Mouse (Mus musculus) lung, embryonic 14.5 days (tissue): ENCODE measurements around the gene Hbb-bs. TPM values are rescaled to one million over a fixed set of nuclear protein-coding genes. Genes with fewer than 3 reads are reported as not detected.
"Not testable (repeated sequence)": the region's sequence is repeated elsewhere in the genome, so short reads cannot be mapped to it uniquely, and the experiment has no call there.

Source experiments
- ATAC-seq: fragments of 200-750 bp; cut with Nextera tagmentation; 2 replicates; pipeline ENCODE4 v1.8.0; 2017; ENCODE audit warnings: mild to moderate bottlenecking, moderate TSS enrichment, moderate library complexity; ENCODE audit not compliant: insufficient read depth
- DNase-seq: peaks from one replicate; pipeline ENCODE4 v3.0.0-alpha.2; 2015
- H3K27ac ChIP-seq: fragments of 300-500 bp; sonication (generic); 2 replicates; pipeline ENCODE4 v1.5.1; 2014; ENCODE audit warnings: low read depth, mild to moderate bottlenecking, moderate library complexity
- H3K27me3 ChIP-seq: fragments of 300-500 bp; sonication (generic); 2 replicates; pipeline ENCODE4 v1.6.1; 2014; ENCODE audit warnings: low read length, control low read depth; ENCODE audit not compliant: insufficient read depth
- H3K36me3 ChIP-seq: fragments of 300-500 bp; sonication (generic); 2 replicates; pipeline ENCODE4 v1.6.1; 2014; ENCODE audit warnings: control low read depth; ENCODE audit not compliant: insufficient read depth
- H3K4me1 ChIP-seq: fragments of 300-500 bp; sonication (generic); 2 replicates; pipeline ENCODE4 v1.6.1; 2014; ENCODE audit warnings: antibody characterized with exemption, control low read depth; ENCODE audit not compliant: insufficient read depth
- H3K4me2 ChIP-seq: fragments of 300-500 bp; sonication (generic); 2 replicates; pipeline ENCODE4 v1.6.1; 2014; ENCODE audit warnings: mild to moderate bottlenecking
- H3K4me3 ChIP-seq: fragments of 300-500 bp; sonication (generic); 2 replicates; pipeline ENCODE4 v1.5.1; 2014; ENCODE audit warnings: low read depth, low read length
- H3K9ac ChIP-seq: fragments of 300-500 bp; sonication (generic); 2 replicates; pipeline ENCODE4 v1.6.1; 2014
- H3K9me3 ChIP-seq: fragments of 300-500 bp; sonication (generic); 2 replicates; pipeline ENCODE4 v1.6.1; 2016; ENCODE audit warnings: low read depth, low read length, control low read depth
- CTCF ChIP-seq: IDR thresholded peaks from 2 replicates; pipeline ENCODE4 v1.5.1; 2016; ENCODE audit warnings: antibody characterized with exemption, low read depth
- WGBS: fragments of 180-500 bp; shearing (Covaris S2); extraction: QIAGEN DNeasy Blood & Tissue Kit; methylation state at CpG from one replicate; pipeline ENCODE4 v1.1.7; 2014; 5-methylcytosine and 5-hydroxymethylcytosine counted together
- polyA plus RNA-seq: library from polyadenylated mRNA; unstranded; fragments of >200 nt; fragmentation: Nextera tagmentation; extraction: Ambion mirVana; gene quantifications from 2 replicates; pipeline ENCODE4 v1.2.1, GENCODE M21; 2014

Gene Hbb-bs
- polyA plus RNA-seq, 1 experiment from 2014 or later, result 7,232 TPM

DNA sequence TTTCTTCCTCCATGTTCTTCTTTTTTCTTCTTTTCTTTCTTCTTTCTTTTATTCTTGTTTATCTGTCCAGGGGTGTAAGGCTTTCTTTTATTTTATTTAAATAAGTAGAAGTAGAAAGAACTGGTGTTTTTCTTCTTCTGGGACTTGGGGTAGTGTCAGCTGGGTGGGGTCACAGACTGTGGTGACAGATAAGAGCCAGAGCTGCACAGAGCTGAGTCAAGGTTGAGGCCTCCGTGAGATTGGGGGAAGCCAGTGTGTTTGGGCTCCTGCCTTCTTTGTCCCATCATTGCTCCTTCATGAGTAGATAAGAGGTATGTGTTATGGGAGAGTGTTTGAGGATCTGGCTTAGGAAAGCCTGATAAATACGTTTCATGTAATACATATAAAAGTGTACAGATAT is 31.2 kb upstream of the Hbb-bs start:
- no peak overlapping the region for H3K27ac ChIP-seq
- no peak overlapping the region for H3K4me2 ChIP-seq
- no peaks in the 10 kb centered on the region for H3K36me3 ChIP-seq
- no peaks in the 10 kb centered on the region for H3K27me3 ChIP-seq
- no peaks in the 10 kb centered on the region for H3K4me1 ChIP-seq
- no peak for TF ChIP-seq CTCF
- no peaks in the 10 kb centered on the region for H3K9me3 ChIP-seq
- no peak overlapping the region for H3K4me3 ChIP-seq
- no peak overlapping the region for H3K9ac ChIP-seq
- ATAC-seq (peak; percentile 66; the same call in 1 of the 2 replicates), DNase-seq (no peak)
- WGBS, result 41% methylated on average over 2 of the region's 2 CpGs

DNA sequence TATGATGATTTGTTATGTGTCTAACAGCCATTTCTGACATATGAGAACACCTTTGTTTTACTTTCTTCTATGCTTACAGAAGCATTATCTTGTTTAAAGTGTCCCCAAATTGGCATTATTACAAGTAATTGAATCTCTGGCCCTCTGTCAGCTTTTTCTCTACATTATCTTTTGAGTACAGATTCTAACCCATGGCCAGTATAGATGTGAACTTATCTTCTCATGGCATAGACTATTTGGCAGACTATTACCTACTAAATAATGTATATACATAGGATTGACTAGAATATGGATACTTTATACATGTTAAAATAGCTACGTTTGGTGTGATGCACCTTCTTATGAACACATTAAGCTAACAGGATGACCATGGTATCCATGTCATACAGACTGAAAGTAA is 26.8 kb upstream of the Hbb-bs start:
- no peak for TF ChIP-seq CTCF
- no peak overlapping the region for H3K27ac ChIP-seq
- no peak overlapping the region for H3K9ac ChIP-seq
- DNase-seq (no peak), ATAC-seq (no peak)
- H3K4me1 ChIP-seq, result no peaks in the 10 kb centered on the region
- H3K36me3 ChIP-seq, result no peaks in the 10 kb centered on the region
- H3K27me3 ChIP-seq, result no peaks in the 10 kb centered on the region
- no peak overlapping the region for H3K4me3 ChIP-seq
- no peaks in the 10 kb centered on the region for H3K9me3 ChIP-seq
- 47% methylated on average over 1 of the region's 1 CpGs for WGBS
- no peak overlapping the region for H3K4me2 ChIP-seq

DNA sequence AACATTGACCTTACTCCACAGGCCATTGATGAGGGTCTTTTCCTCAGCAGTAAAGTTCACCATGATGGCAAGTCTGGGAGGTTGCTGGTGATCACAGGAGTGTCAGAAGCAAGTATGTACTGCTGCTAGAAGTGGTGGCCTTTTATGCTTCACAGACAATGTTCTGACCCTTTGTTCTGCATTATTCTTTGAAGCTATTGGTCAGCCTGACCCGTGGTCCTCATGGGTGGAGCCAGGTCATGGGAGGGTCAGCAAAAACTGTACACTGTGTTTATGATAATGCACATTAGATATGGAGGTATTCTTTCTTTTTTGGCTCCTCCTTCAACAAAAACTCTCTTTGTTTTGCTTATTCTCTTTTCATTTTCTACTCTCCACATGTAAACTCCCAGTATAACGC is 25.2 kb upstream of the Hbb-bs start, which contains the start of gene Hbb-y:
Gene Hbb-y (minus strand): TSS at position 127 of the 400 bp plus-strand sequence.
- Histone ChIP-seq H3K36me3 (no peaks in the 10 kb centered on the region), H3K27me3 (no peaks in the 10 kb centered on the region), H3K4me1 (no peaks in the 10 kb centered on the region), H3K9ac (no peak within 1 kb of the TSS), H3K9me3 (no peaks in the 10 kb centered on the region), H3K27ac (no peak within 1 kb of the TSS), H3K4me2 (no peak within 1 kb of the TSS), H3K4me3 (no peak within 1 kb of the TSS)
- DNase-seq (no peak), ATAC-seq (no peak)
- WGBS, result 62% methylated on average over 2 of the region's 2 CpGs
- TF ChIP-seq CTCF, result no peak

DNA sequence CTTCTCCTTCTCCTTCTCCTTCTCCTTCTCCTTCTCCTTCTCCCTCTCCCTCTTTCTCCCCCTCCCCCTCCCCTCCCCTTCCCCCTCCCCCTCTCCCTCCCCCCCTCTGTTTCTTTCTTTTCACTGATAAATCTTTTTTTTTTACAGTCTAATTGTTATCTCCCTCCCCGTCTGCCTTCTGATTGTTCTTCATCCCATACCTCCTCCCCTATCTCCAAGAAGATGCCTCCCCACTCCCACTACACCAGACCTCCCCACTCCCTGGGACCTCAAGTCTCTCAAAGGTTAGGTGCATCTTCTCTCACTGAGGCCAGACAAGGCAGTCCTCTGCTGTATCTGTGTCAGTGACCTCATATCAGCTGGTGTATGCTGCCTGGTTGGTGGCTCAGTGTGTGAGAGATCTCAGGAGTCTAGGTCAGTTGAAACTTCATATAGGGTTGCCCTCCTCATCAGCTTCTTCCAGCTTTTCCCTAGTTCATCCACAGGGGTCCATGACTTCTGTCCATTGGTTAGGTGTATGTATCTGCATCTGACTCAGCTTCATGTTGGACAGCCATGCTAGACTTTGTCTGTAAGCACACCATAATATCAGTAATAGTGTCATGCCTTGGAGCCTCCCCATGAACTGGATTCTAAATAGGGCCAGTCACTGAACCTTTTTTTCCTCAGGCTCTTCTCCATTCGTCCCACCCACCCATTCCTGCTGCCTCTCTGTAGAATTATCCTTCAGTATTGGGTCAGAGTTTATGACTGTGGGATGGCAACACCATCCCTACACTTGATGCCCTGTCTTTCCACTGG is 16.8 kb upstream of the Hbb-bs start:
- no peak overlapping the region for H3K4me2 ChIP-seq
- 42% methylated on average over 2 of the region's 2 CpGs for WGBS
- no peak overlapping the region for H3K9ac ChIP-seq

DNA sequence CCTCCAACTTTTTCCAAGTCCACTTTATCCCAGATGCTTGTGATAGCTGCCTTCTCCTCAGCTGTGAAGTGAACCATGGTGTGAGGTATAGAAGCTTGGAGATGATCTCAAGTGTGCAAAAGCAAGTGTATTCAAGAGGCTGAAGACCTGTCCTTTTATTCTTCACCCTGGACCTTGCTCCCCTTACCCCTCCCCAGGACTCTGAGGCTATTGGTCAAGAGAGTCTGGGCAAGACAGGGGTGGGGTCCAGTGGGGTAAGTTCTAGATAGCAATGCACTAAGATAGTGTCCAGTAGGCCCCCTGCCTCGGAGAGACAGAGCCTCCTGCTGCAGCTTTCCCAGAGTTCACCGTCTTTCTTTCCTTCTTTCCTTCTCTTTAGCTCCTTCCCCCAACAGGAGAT is 15.1 kb upstream of the Hbb-bs start, which contains the start of gene Hbb-bh1:
Gene Hbb-bh1 (minus strand): TSS at position 131 of the 400 bp plus-strand sequence.
- no peak within 1 kb of the TSS for H3K4me3 ChIP-seq
- H3K9ac ChIP-seq, result no peak within 1 kb of the TSS
- H3K27ac ChIP-seq, result no peak within 1 kb of the TSS
- no peaks in the 10 kb centered on the region for H3K9me3 ChIP-seq
- no peak for DNase-seq
- no peak within 1 kb of the TSS for H3K4me2 ChIP-seq
- no peak for TF ChIP-seq CTCF
- 65% methylated on average over 2 of the region's 2 CpGs for WGBS
- H3K36me3 ChIP-seq, result no peaks in the 10 kb centered on the region
- H3K4me1 ChIP-seq, result no peaks in the 10 kb centered on the region
- no peak for ATAC-seq
- H3K27me3 ChIP-seq, result no peaks in the 10 kb centered on the region

More for the DNA sequence above, 16.8 kb upstream of the Hbb-bs start:
- H3K27me3 ChIP-seq, result no peaks in the 10 kb centered on the region
- no peaks in the 10 kb centered on the region for H3K4me1 ChIP-seq
- no peak for DNase-seq
- H3K27ac ChIP-seq, result no peak overlapping the region
- no peak overlapping the region for H3K4me3 ChIP-seq
- no peaks in the 10 kb centered on the region for H3K9me3 ChIP-seq
- H3K36me3 ChIP-seq, result no peaks in the 10 kb centered on the region
- TF ChIP-seq CTCF, result no peak
- ATAC-seq, result no peak

DNA sequence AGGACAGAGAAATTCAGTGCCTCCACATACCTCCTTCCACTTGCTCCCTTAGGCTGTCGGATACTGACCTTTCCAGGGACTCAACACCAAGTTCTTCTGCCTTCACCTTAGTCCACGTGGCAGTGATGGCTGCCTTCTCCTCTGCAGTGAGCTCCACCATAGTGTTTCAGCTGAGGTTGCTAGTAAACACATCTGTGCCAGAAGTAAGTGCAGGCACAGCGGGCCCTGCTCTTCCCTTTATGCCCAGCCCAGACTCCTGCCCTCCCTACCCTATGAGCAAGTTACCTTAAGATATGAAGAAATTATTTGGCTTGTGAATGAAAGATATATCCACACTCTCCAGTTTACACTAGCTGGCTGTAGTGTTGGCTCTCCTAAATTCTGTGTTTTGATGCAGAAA is 12.4 kb upstream of the Hbb-bs start, which contains the start of gene Hbb-bh2:
Gene Hbb-bh2 (minus strand): TSS at position 253 of the 400 bp plus-strand sequence.
- TF ChIP-seq CTCF, result no peak
- Histone ChIP-seq H3K27me3 (no peaks in the 10 kb centered on the region), H3K4me3 (no peak within 1 kb of the TSS), H3K27ac (no peak within 1 kb of the TSS), H3K4me1 (no peaks in the 10 kb centered on the region), H3K36me3 (no peaks in the 10 kb centered on the region), H3K4me2 (no peak within 1 kb of the TSS), H3K9ac (no peak within 1 kb of the TSS), H3K9me3 (no peaks in the 10 kb centered on the region)
- WGBS, result 69% methylated on average over 3 of the region's 3 CpGs
- DNase-seq (no peak), ATAC-seq (no peak)

DNA sequence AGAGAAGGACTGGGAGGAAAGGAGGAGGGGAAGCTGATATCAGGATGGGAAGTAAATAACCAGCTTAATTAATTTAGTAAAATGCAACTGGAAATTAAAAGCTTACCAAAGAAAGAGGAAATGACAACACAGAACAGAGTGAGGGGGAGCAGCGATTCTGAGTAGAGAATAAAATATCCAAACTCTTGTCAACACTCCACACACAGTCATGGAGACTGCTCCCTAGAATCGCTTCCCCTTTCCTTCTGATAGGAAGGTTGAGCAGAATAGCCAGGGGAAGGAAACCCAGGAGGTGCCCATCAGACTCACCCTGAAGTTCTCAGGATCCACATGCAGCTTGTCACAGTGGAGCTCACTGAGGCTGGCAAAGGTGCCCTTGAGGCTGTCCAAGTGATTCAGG is 757 bp downstream of the Hbb-bs start:
- not testable (repeated sequence) for H3K36me3 ChIP-seq, H3K27me3 ChIP-seq, H3K9ac ChIP-seq, DNase-seq, H3K4me3 ChIP-seq, ATAC-seq, H3K9me3 ChIP-seq, H3K4me2 ChIP-seq, H3K4me1 ChIP-seq, H3K27ac ChIP-seq
- WGBS, result no CpG with 5 or more reads among the region's 2 CpGs
